Mouse (Mus musculus): Measurements from ENCODE around the gene Ppig. TPM values are rescaled to one million over a fixed set of nuclear protein-coding genes. Genes with fewer than 3 reads are reported as not detected.

Ppig gene
- polyA plus RNA-seq, 1 experiment from 2014 or later = 125 TPM

DNA sequence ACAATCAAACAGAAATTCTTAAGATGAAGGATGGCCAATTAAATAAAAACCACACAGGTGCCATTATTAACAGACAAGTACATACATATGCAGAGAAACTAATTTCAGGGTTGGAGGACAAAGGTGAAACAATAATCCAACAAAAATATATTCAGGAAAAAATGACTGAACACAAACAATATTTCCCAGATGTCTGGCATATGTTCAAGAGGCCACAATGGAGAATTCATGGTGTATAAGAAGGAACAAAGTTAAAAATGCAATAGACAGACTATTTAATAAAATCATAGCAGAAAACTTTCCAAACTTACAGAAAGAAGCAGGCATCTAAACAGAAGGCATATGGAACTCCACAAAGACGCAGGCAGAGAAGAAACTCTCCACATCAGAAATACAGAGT is 42.4 kb downstream of the Ppig start:
- H3K27me3 ChIP-seq (replicated peaks) = no peaks in the 10 kb centered on the region
- no peaks in the 10 kb centered on the region for H3K36me3 ChIP-seq (replicated peaks)
- WGBS = 80% methylated on average over 1 of the region's 1 CpGs
- no peak overlapping the region for H3K4me3 ChIP-seq
- no peak for ATAC-seq (replicated peaks)
- H3K4me1 ChIP-seq = no peaks in the 10 kb centered on the region
- H3K4me2 ChIP-seq = no peak overlapping the region
- no peak overlapping the region for H3K27ac ChIP-seq
- no peaks in the 10 kb centered on the region for H3K9me3 ChIP-seq
- no peak overlapping the region for H3K9ac ChIP-seq

- WGBS = 98% methylated on average over 3 of the region's 3 CpGs
- Histone ChIP-seq H3K27ac (no peak overlapping the region), H3K9me3 (no peaks in the 10 kb centered on the region), H3K36me3 (replicated peaks) (no peaks in the 10 kb centered on the region), H3K4me1 (no peaks in the 10 kb centered on the region), H3K27me3 (replicated peaks) (no peaks in the 10 kb centered on the region), H3K4me3 (no peak overlapping the region), H3K9ac (no peak overlapping the region), H3K4me2 (no peak overlapping the region)
- no peak for ATAC-seq (replicated peaks)
Measured at GRCm38 (mm10) chr2:69773331-69773730, 51.0 kb downstream of the Ppig start.

DNA sequence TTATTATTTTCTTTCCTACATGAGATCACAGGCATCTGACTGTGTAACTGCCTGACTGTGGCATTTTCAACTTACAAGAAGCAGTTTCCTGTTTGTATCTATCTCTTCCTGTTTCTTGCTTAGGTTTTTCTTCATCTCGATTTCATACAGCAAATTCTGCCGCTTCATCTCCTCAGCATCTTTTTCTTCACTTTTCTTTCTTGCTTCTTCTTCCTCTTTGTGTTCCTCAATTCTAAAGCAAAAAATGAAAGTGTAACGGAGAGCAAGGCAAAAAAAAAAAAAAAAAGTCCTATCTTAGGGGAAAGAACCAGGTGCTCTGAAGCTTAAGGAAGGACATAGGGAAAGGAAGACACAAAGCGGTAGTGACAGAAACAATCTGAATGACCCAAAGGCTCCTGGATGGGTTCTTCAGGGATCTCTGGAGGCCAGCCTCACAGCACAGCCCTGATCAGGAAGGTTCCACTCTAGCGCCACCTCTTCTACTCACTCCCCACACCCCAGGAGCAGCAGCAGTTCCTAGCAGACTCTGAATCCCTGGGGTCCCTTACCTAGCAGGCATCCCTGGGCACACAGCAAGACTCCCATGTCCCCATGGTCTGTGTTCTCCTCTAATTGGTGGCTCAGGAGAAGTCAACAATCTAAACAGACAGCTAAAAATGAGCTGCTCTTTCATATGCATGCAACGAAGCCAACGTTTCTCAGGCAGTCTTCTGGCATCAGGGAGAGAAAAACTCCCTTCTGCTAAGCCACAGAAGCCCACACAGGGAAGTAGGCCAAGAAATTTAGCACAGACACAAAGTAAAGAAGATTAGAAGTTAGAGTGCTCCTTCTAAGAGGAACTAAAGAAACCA is 55.9 kb downstream of the Ppig start:
- no peak overlapping the region for H3K4me2 ChIP-seq
- no peak overlapping the region for H3K9ac ChIP-seq
- no peak overlapping the region for H3K4me3 ChIP-seq
- no peak overlapping the region for H3K27ac ChIP-seq
- WGBS = 70% methylated on average over 7 of the region's 7 CpGs
- no peaks in the 10 kb centered on the region for H3K4me1 ChIP-seq
- no peaks in the 10 kb centered on the region for H3K9me3 ChIP-seq
- no peaks in the 10 kb centered on the region for H3K27me3 ChIP-seq (replicated peaks)
- 0 out of 2 replicates have a peak, but pooled peaks cover 6% of the 10 kb centered on the region for H3K36me3 ChIP-seq (replicated peaks)
- no peak for ATAC-seq (replicated peaks)

DNA sequence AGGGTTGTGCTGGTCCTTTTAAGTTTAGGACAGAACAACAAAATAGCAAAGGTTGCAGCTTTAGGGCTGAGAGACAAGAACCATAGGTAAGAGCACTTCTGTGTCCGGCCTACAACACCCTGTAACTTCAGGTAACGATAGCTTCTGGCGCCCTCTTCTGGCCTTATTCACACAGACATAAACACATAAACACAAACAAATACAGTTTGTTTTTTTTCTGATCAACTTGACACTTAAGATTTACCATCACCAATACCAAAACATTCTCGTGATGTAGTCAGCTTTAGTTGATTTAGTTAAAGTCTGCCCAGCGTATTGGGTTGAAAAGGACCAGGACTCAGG is 56.5 kb downstream of the Ppig start:
- WGBS = 48% methylated on average over 5 of the region's 5 CpGs
- H3K9ac ChIP-seq = no peak overlapping the region
- no peak for ATAC-seq (replicated peaks)
- no peaks in the 10 kb centered on the region for H3K9me3 ChIP-seq
- H3K4me1 ChIP-seq = no peaks in the 10 kb centered on the region
- H3K4me3 ChIP-seq = no peak overlapping the region
- H3K27ac ChIP-seq = no peak overlapping the region
- no peak overlapping the region for H3K4me2 ChIP-seq
- no peaks in the 10 kb centered on the region for H3K27me3 ChIP-seq (replicated peaks)
- 0 out of 2 replicates have a peak, but pooled peaks cover 6% of the 10 kb centered on the region for H3K36me3 ChIP-seq (replicated peaks)

DNA sequence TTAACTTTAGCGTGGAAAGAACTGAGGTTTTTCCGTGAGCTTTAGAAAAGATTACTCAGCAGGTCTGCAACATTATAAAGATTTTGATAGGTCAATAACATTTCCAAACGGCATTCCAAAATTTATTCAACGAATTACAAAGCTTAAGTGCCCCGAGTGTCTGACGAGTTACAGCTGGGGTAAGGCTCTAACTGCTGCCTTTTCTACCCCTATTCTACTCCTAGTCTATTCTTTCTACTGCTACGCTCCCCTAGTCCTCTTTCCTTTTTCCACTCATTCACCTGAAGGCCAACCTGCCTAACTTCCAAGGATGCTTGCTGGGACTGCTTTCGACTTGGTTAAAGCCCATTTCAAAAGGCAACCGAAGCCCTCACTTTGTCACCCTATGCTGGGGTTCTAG is 66.6 kb downstream of the Ppig start:
- H3K9me3 ChIP-seq = no peaks in the 10 kb centered on the region
- H3K27ac ChIP-seq = peak overlapping the region; percentile 90
- H3K27me3 ChIP-seq (replicated peaks) = no peaks in the 10 kb centered on the region
- peak; percentile 28 for ATAC-seq (replicated peaks)
- WGBS = 27% methylated on average over 9 of the region's 9 CpGs
- H3K4me2 ChIP-seq = peak overlapping the region; percentile 90
- H3K36me3 ChIP-seq (replicated peaks) = 0 out of 2 replicates have a peak, but pooled peaks cover 13% of the 10 kb centered on the region
- H3K9ac ChIP-seq = peak overlapping the region; percentile 65
- H3K4me3 ChIP-seq = peak overlapping the region; percentile 58
- H3K4me1 ChIP-seq = peaks cover 17% of the 10 kb centered on the region

DNA sequence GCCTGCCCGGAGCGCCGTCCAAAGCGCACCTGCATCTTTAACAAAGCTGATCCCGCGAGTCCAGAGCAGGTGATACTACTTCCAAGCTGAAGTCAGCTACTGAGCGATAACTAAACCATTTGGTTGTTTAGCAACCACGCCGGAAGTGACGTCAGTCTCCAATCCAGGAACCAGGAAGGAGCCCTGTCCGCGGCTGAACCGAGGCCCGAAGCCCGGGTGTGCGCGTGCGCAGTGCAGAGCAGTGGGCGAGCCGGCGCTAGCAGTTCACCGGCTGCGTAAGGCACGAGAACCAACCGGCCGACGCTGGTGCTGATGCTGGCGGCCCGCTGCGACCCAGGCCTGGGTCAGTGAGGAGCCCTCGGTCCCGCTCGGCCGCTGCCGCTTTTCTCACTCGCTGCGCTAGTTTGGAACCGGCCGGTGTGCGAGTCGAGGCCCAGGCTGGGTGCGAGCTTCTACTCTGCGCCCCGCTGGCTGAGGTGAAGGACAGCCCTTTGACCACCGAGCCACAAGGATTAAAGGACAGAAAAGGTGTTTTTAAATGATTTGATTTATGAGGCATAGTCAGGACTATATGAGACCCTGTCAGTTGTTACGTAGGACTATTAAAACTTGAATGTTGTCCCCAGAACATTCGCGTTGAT is 67.2 kb downstream of the Ppig start, which contains the start of the genes Ccdc173 and Phospho2:
Gene Ccdc173, minus strand, starts transcription at position 147 of the 641 bp plus-strand sequence.
Gene Phospho2, plus strand, starts transcription at position 195 of the 641 bp plus-strand sequence.
- H3K4me2 ChIP-seq = peak within 1 kb of the TSS; percentile 90
- WGBS = 1% methylated on average over 48 of the region's 48 CpGs
- peaks cover 14% of the 10 kb centered on the region; the same call in 1 of the 2 replicates for H3K36me3 ChIP-seq (replicated peaks)
- no peaks in the 10 kb centered on the region for H3K9me3 ChIP-seq
- H3K27ac ChIP-seq = peak within 1 kb of the TSS; percentile 90
- peaks cover 17% of the 10 kb centered on the region for H3K4me1 ChIP-seq
- peak within 1 kb of the TSS; percentile 86 for H3K9ac ChIP-seq
- no peaks in the 10 kb centered on the region for H3K27me3 ChIP-seq (replicated peaks)
- peak within 1 kb of the TSS; percentile 58 for H3K4me3 ChIP-seq
- ATAC-seq (replicated peaks) = peak; percentile 98

DNA sequence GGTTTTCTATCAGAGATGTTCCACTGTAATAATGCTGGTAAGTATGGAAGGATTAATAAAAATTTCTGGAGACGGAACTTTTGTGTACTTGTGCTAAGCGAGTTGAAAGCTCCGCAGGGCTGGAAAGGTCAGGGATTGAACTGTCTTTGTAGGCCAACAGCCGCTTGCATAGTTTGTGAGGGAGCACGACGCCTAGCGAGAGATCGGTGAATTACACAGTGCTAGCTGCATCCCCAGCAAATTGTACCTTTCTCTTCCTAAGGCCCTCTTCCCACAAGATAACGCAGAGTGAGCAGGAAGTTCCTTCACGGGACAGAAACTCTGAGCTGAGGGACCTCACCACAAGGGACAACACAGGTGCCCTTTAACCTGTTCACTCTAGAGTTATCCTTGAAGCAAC is 67.9 kb downstream of the Ppig start:
- H3K36me3 ChIP-seq (replicated peaks) = peaks cover 16% of the 10 kb centered on the region; the same call in 1 of the 2 replicates
- WGBS = under 1% methylated on average over 10 of the region's 10 CpGs
- no peaks in the 10 kb centered on the region for H3K9me3 ChIP-seq
- peak; percentile 18; the same call in 1 of the 2 replicates for ATAC-seq (replicated peaks)
- peak overlapping the region; percentile 86; the same call in 1 of the 2 replicates for H3K9ac ChIP-seq
- H3K4me3 ChIP-seq = peak overlapping the region; percentile 58
- no peaks in the 10 kb centered on the region for H3K27me3 ChIP-seq (replicated peaks)
- peak overlapping the region; percentile 90; the same call in 1 of the 2 replicates for H3K27ac ChIP-seq
- peak overlapping the region; percentile 90 for H3K4me2 ChIP-seq
- peaks cover 17% of the 10 kb centered on the region for H3K4me1 ChIP-seq

DNA sequence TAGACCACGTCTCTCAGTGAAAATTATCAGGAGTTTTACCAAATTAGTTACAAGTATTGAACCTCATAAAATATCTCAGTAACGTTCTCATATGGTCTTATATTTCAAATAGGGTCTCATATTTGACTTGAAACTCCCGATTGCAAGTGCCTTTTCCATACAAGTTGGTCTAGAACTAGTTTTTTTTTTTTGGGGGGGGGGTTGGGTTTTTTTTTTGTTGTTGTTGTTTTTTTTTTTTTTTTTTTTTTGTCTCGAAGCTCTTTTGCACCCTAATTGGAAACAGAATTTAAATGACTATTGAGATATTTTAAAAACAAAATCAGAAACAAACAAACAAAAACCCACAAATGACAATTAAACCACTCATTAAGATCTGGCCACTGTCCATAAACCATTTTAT is 68.4 kb downstream of the Ppig start:
- H3K9ac ChIP-seq = no peak overlapping the region

DNA sequence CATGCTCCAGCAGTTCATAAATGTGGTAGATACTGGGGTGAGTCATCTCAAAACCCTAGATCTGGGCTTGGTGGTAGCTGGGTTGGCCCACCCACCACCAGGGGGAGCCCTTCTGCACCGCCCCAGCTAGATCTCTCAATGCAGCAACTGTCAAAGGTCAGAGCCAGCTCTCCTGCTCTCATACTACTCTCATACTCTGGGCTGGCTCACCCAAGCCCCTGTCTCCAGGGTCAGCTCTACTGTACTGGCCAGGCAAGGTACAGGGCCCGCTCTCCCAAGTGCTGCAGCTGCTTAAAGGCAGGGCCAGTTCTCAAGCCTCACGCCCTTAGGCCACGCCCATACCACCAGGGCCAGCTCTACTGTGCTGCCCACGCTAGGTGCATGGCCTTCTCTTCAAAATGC is 80.6 kb downstream of the Ppig start:
- H3K4me3 ChIP-seq = no peak overlapping the region
- H3K27ac ChIP-seq = no peak overlapping the region
- H3K9me3 ChIP-seq = no peaks in the 10 kb centered on the region
- no peaks in the 10 kb centered on the region for H3K4me1 ChIP-seq
- H3K27me3 ChIP-seq (replicated peaks) = no peaks in the 10 kb centered on the region
- no peak overlapping the region for H3K4me2 ChIP-seq
- H3K9ac ChIP-seq = no peak overlapping the region
- no peak for ATAC-seq (replicated peaks)
- 57% methylated on average over 5 of the region's 5 CpGs for WGBS
- H3K36me3 ChIP-seq (replicated peaks) = no peaks in the 10 kb centered on the region

More for the DNA sequence above, 68.4 kb downstream of the Ppig start:
- Histone ChIP-seq H3K9me3 (no peaks in the 10 kb centered on the region), H3K27ac (0 out of 2 replicates have a peak overlapping the region, but pooled peaks have one; percentile 90), H3K4me2 (peak overlapping the region; percentile 90), H3K36me3 (replicated peaks) (peaks cover 20% of the 10 kb centered on the region), H3K4me3 (peak overlapping the region; percentile 58; the same call in 1 of the 2 replicates), H3K4me1 (peaks cover 17% of the 10 kb centered on the region), H3K27me3 (replicated peaks) (no peaks in the 10 kb centered on the region)
- ATAC-seq (replicated peaks) = no peak
- WGBS = 76% methylated on average over 4 of the region's 4 CpGs

Other genes starting within 250 kb of the Ppig start
- gene Lrp2, start 136.5 kb upstream of the Ppig start, polyA plus RNA-seq (2015; fragmentation: Nextera tagmentation; extraction: Ambion mirVana) = 1.2 TPM in 2 replicates
- 20.3 and 25.2 TPM in 2 replicates for gene Bbs5, start 75.4 kb upstream of the Ppig start, polyA plus RNA-seq (2015; fragmentation: Nextera tagmentation; extraction: Ambion mirVana)
- gene Klhl41, start 52.4 kb upstream of the Ppig start, polyA plus RNA-seq (2015; fragmentation: Nextera tagmentation; extraction: Ambion mirVana) = 0.23 and 0.37 TPM in 2 replicates
- 15.8 and 17.0 TPM in 2 replicates for gene Fastkd1, start 9.0 kb upstream of the Ppig start, polyA plus RNA-seq (2015; fragmentation: Nextera tagmentation; extraction: Ambion mirVana)
- 2.8 and 2.9 TPM in 2 replicates for gene Ccdc173, start 67.0 kb downstream of the Ppig start, polyA plus RNA-seq (2015; fragmentation: Nextera tagmentation; extraction: Ambion mirVana)
- gene Phospho2, start 67.1 kb downstream of the Ppig start, polyA plus RNA-seq (2015; fragmentation: Nextera tagmentation; extraction: Ambion mirVana) = 35.3 and 37.8 TPM in 2 replicates
- gene Klhl23, start 99.4 kb downstream of the Ppig start, polyA plus RNA-seq (2015; fragmentation: Nextera tagmentation; extraction: Ambion mirVana) = 88.0 and 94.6 TPM in 2 replicates
- gene Ssb, start 139.0 kb downstream of the Ppig start, polyA plus RNA-seq (2015; fragmentation: Nextera tagmentation; extraction: Ambion mirVana) = 259 and 271 TPM in 2 replicates
- gene Mettl5, start 163.1 kb downstream of the Ppig start, polyA plus RNA-seq (2015; fragmentation: Nextera tagmentation; extraction: Ambion mirVana) = 24.2 and 27.1 TPM in 2 replicates
- 19.2 and 19.8 TPM in 2 replicates for gene Ubr3, start 174.7 kb downstream of the Ppig start, polyA plus RNA-seq (2015; fragmentation: Nextera tagmentation; extraction: Ambion mirVana)